ENCODE assay signal across 8 mouse cellular contexts in genomic region chr9:58253033-58253804, GRCm38 (mm10). TPM values are rescaled to one million over a fixed set of nuclear protein-coding genes. Genes with fewer than 3 reads are reported as not detected.
DNase-seq lines count a peak whose midpoint lies in the region; ATAC-seq and TF ChIP-seq lines count a peak whose summit lies in the region.

TSS of gene Stoml1 (plus strand) at chr9:58253164.

- no peaks in the 10 kb centered on the region for H3K27me3 ChIP-seq in forebrain, embryonic 15.5 days

- peak within 1 kb of the TSS; percentile 62 for H3K27ac ChIP-seq in forebrain, embryonic 15.5 days (replicated peaks)

- peaks cover 32% of the 10 kb centered on the region for H3K4me1 ChIP-seq in forebrain, embryonic 15.5 days
- peaks cover 4% of the 10 kb centered on the region for H3K4me1 ChIP-seq in lung, adult 2 months (ENCODE audit: control insufficient read depth, insufficient read depth, low read length)

- peak; percentile 98 for DNase-seq in ES-CJ7 (ENCODE audit: low read depth, low spot score)
- DNase-seq in cerebellum, adult 11 months = peak; percentile 89
- DNase-seq in heart, postnatal 25 days (ENCODE audit: low spot score) = peak; percentile 92
- peak; percentile 88 to 94 for DNase-seq in layer of hippocampus, adult 18-20 months (ENCODE audit: low spot score in 2 of 2)
- DNase-seq in lung, adult 2 months = peak; percentile 94
- peak; percentile 88 to 92 for DNase-seq in thymus, adult 18-20 months

- WGBS in forebrain, embryonic 15.5 days = under 1% methylated on average over 31 of the region's 31 CpGs
- 1% methylated on average over 31 of the region's 31 CpGs for WGBS in lung, adult 2 months

- H3K4me3 ChIP-seq in forebrain, embryonic 15.5 days = peak within 1 kb of the TSS; percentile 83
- peak within 1 kb of the TSS; percentile 75 for H3K4me3 ChIP-seq in lung, adult 2 months (replicated peaks; ENCODE audit: extremely low read depth, low read depth, low read length)

- H3K4me2 ChIP-seq in forebrain, embryonic 15.5 days (replicated peaks) = peak within 1 kb of the TSS; percentile 82

- intact Hi-C loops in heart, postnatal 25 days (cut with DNase I) = loop anchor here (2.0 kb wide), 1 partner anchor 18 kb away; no protein-coding TSS in a partner anchor

- peak; percentile 98 for ATAC-seq in forebrain, embryonic 15.5 days (replicated peaks)
- ATAC-seq in neutrophil, adult 5-6 weeks (ENCODE audit: extremely low read depth, insufficient number of reproducible peaks, low FRiP score, poor library complexity, severe bottlenecking) = peak; percentile 92

- peak; percentile 83; the same call in 1 of the 2 replicates for TF ChIP-seq POLR2A in lung, adult 2 months (IDR thresholded peaks at IDR 0.05; ENCODE audit: borderline replicate concordance, extremely low read depth, low read depth, low read length)

- peaks cover 20% of the 10 kb centered on the region for H3K36me3 ChIP-seq in forebrain, embryonic 15.5 days

- TF ChIP-seq CTCF in lung, adult 2 months (IDR thresholded peaks at IDR 0.05; ENCODE audit: insufficient read depth, low read length) = peak; percentile 81

- peak within 1 kb of the TSS; percentile 87 for H3K9ac ChIP-seq in forebrain, embryonic 15.5 days (replicated peaks)

- no peaks in the 10 kb centered on the region for H3K9me3 ChIP-seq in forebrain, embryonic 15.5 days

RNA-seq across cellular contexts. Expression of gene Stoml1, which starts in this region (rescaled TPM):
- polyA plus RNA-seq in forebrain, embryonic 15.5 days (2015; fragmentation: Nextera tagmentation; extraction: Ambion mirVana) = 107 and 109 TPM in 2 replicates
- total RNA-seq in heart, postnatal 25 days (2021) = 10 to 100 TPM; 10.3 to 13.5 TPM
- total RNA-seq in layer of hippocampus, adult 18-20 months (2021) = 10 to 100 TPM; 77.5 to 80.3 TPM
- polyA plus RNA-seq in lung, adult 2 months (2012; rRNA removed) = 38.8 and 52.2 TPM in 2 replicates
- total RNA-seq in neutrophil, adult 5-6 weeks (2017) = 32.3 and 37.6 TPM in 2 replicates

Comparison
In these comparisons a context has a peak if more than half of its experiments do, and no peak if none do; other contexts are left out.
1. Peak in every context shown above with its lines: DNase-seq, ATAC-seq, H3K4me3 ChIP-seq and H3K27ac ChIP-seq.